Mouse (Mus musculus): Measurements from ENCODE around the gene Mrpl54.

Mrpl54 gene

GRCm38 (mm10) chr10:81261025-81261424, 5.7 kb downstream of the Mrpl54 start:
- DNase-seq (ENCODE audit: extremely low spot score, low spot score): no peak

GRCm38 (mm10) chr10:81259225-81259884, 7.4 kb downstream of the Mrpl54 start:
- DNase-seq (ENCODE audit: extremely low spot score, low spot score): peak; percentile 30

GRCm38 (mm10) chr10:81257158-81258039, 9.3 kb downstream of the Mrpl54 start:
- peak; percentile 49 for DNase-seq (ENCODE audit: extremely low spot score, low spot score)

- no peak for DNase-seq (ENCODE audit: extremely low spot score, low spot score)
Observed at GRCm38 (mm10) chr10:81254886-81255285, 11.8 kb downstream of the Mrpl54 start.

- DNase-seq (ENCODE audit: extremely low spot score, low spot score): peak; percentile 59
Observed at GRCm38 (mm10) chr10:81252424-81253419, 14.0 kb downstream of the Mrpl54 start, which contains the start of gene Matk. Gene Matk, plus strand, starts transcription at chr10:81252935.

- DNase-seq (ENCODE audit: extremely low spot score, low spot score): no peak
Observed at GRCm38 (mm10) chr10:81249442-81249841, 17.3 kb downstream of the Mrpl54 start.

- DNase-seq (ENCODE audit: extremely low spot score, low spot score): no peak
Observed at GRCm38 (mm10) chr10:81247804-81248203, 18.9 kb downstream of the Mrpl54 start.

- no peak for DNase-seq (ENCODE audit: extremely low spot score, low spot score)
Observed at GRCm38 (mm10) chr10:81245166-81245565, 21.6 kb downstream of the Mrpl54 start.

GRCm38 (mm10) chr10:81244595-81244994, 22.1 kb downstream of the Mrpl54 start:
- peak; percentile 89 for DNase-seq (ENCODE audit: extremely low spot score, low spot score)

GRCm38 (mm10) chr10:81244146-81244545, 22.6 kb downstream of the Mrpl54 start:
- DNase-seq (ENCODE audit: extremely low spot score, low spot score): no peak

- no peak for DNase-seq (ENCODE audit: extremely low spot score, low spot score)
Observed at GRCm38 (mm10) chr10:81242021-81242420, 24.7 kb downstream of the Mrpl54 start.

GRCm38 (mm10) chr10:81240876-81241275, 25.9 kb downstream of the Mrpl54 start:
- peak; percentile 76 for DNase-seq (ENCODE audit: extremely low spot score, low spot score)

GRCm38 (mm10) chr10:81238618-81239017, 28.1 kb downstream of the Mrpl54 start:
- DNase-seq (ENCODE audit: extremely low spot score, low spot score): no peak

GRCm38 (mm10) chr10:81236471-81237268, 30.1 kb downstream of the Mrpl54 start:
- no peak for DNase-seq (ENCODE audit: extremely low spot score, low spot score)

- DNase-seq (ENCODE audit: extremely low spot score, low spot score): no peak
Observed at GRCm38 (mm10) chr10:81234206-81234605, 32.5 kb downstream of the Mrpl54 start.

GRCm38 (mm10) chr10:81233226-81233585, 33.5 kb downstream of the Mrpl54 start:
- DNase-seq (ENCODE audit: extremely low spot score, low spot score): no peak

GRCm38 (mm10) chr10:81232580-81233225, 34.0 kb downstream of the Mrpl54 start, which contains the start of gene Zfr2:
Gene Zfr2, plus strand, starts transcription at chr10:81233155.
- peak; percentile 81 for DNase-seq (ENCODE audit: extremely low spot score, low spot score)

- DNase-seq (ENCODE audit: extremely low spot score, low spot score): no peak
Observed at GRCm38 (mm10) chr10:81231436-81231835, 35.3 kb downstream of the Mrpl54 start.

- DNase-seq (ENCODE audit: extremely low spot score, low spot score): peak; percentile 40
Observed at GRCm38 (mm10) chr10:81230438-81231332, 36.0 kb downstream of the Mrpl54 start, which contains the start of gene Atcay. Gene Atcay, minus strand, starts transcription at chr10:81230833.
